Mouse (Mus musculus): ENCODE measurements around the gene Mmp24.

The Mmp24 gene

GRCm38 (mm10) chr2:155794674-155795445 lies 19.7 kb downstream of the Mmp24 start:
- CTCF ChIA-PET = interaction anchor here in 1 of 4 experiments (0.6 to 1.0 kb wide), 2 partner anchors 277 to 653 kb away, joined by 3 read pairs; partner anchors contain the start of genes Acss2 and Ggt7
- POLR2A ChIA-PET = interaction anchor here in 1 of 4 experiments (1.5 kb wide), 1 partner anchor 13 kb away, joined by 3 read pairs; no protein-coding TSS in a partner anchor

GRCm38 (mm10) chr2:155798613-155799012 lies 23.5 kb downstream of the Mmp24 start:
- POLR2A ChIA-PET = interaction anchor here in 3 of 4 experiments (0.6 to 0.9 kb wide), 3 partner anchors 27 to 508 kb away, joined by 3 to 7 read pairs (median 3); no protein-coding TSS in a partner anchor
- CTCF ChIA-PET = no interaction called here

- CTCF ChIA-PET = interaction anchor here (0.5 to 1.3 kb wide), 26 partner anchors 9 to 383 kb away, joined by 3 to 9 read pairs (median 3); partner anchors contain the start of genes Nfs1 (in 1 of the 4), Romo1 (in 1 of the 4) and Spag4 (in 1 of the 4)
- POLR2A ChIA-PET = interaction anchor here in 1 of 4 experiments (1.0 kb wide), 1 partner anchor 50 kb away, joined by 3 read pairs; no protein-coding TSS in a partner anchor
These were observed 27.6 kb downstream of the Mmp24 start for GRCm38 (mm10) chr2:155802761-155803160.

GRCm38 (mm10) chr2:155804053-155804452 lies 28.9 kb downstream of the Mmp24 start:
- CTCF ChIA-PET = interaction anchor here in 1 of 4 experiments (1.5 kb wide), 1 partner anchor 23 kb away, joined by 4 read pairs; no protein-coding TSS in a partner anchor
- POLR2A ChIA-PET = interaction anchor here in 1 of 4 experiments (0.9 kb wide), 1 partner anchor 155 kb away, joined by 3 read pairs; no protein-coding TSS in a partner anchor

GRCm38 (mm10) chr2:155805231-155805924 lies 30.2 kb downstream of the Mmp24 start:
- ChIA-PET POLR2A (interaction anchor here in 1 of 4 experiments (0.9 to 1.4 kb wide), 3 partner anchors 14 to 156 kb away, joined by 3 to 4 read pairs (median 3); partner anchors contain the start of genes BC029722 and Eif6), CTCF (no interaction called here)

GRCm38 (mm10) chr2:155805925-155806255 lies 30.7 kb downstream of the Mmp24 start:
- CTCF ChIA-PET = no interaction called here
- POLR2A ChIA-PET = interaction anchor here in 1 of 4 experiments (1.0 to 1.4 kb wide), 2 partner anchors 13 to 21 kb away, joined by 3 to 4 read pairs; partner anchors contain the start of genes BC029722 and Eif6

- ChIA-PET CTCF (no interaction called here), POLR2A (interaction anchor here in 2 of 4 experiments (0.7 to 1.0 kb wide), 2 partner anchors 20 to 151 kb away, joined by 3 read pairs; partner anchors contain the start of gene Eif6 (in 1 of the 2))
These were observed 31.4 kb downstream of the Mmp24 start for GRCm38 (mm10) chr2:155806548-155806947.

- POLR2A ChIA-PET = interaction anchor here in 3 of 4 experiments (0.6 to 2.3 kb wide), 3 partner anchors 11 to 356 kb away, joined by 3 to 6 read pairs (median 4); partner anchors contain the start of gene BC029722 (in 1 of the 3)
These were observed 32.3 kb downstream of the Mmp24 start for GRCm38 (mm10) chr2:155807408-155807807.

GRCm38 (mm10) chr2:155809620-155810019 lies 34.5 kb downstream of the Mmp24 start:
- ChIA-PET CTCF (interaction anchor here (0.9 to 1.7 kb wide), 5 partner anchors 39 to 182 kb away, joined by 3 to 4 read pairs (median 4); no protein-coding TSS in a partner anchor), POLR2A (interaction anchor here in 3 of 4 experiments (0.7 to 3.3 kb wide), 9 partner anchors 9 to 302 kb away, joined by 3 to 16 read pairs (median 4); partner anchors contain the start of genes BC029722 (in 2 of the 3), Cep250 (in 1 of the 3), Cpne1 (in 1 of the 3) and Eif6 (in 1 of the 3))

More at GRCm38 (mm10) chr2:155807408-155807807, 32.3 kb downstream of the Mmp24 start:
- CTCF ChIA-PET = interaction anchor here in 2 of 4 experiments (1.1 to 1.2 kb wide), 2 partner anchors 13 to 139 kb away, joined by 3 to 4 read pairs; no protein-coding TSS in a partner anchor

- POLR2A ChIA-PET = interaction anchor here in 1 of 4 experiments (1.2 to 3.3 kb wide), 2 partner anchors 8 to 19 kb away, joined by 3 to 16 read pairs; partner anchors contain the start of gene BC029722
- CTCF ChIA-PET = interaction anchor here in 3 of 4 experiments (0.6 to 1.6 kb wide), 7 partner anchors 9 to 323 kb away, joined by 3 to 5 read pairs (median 4); no protein-coding TSS in a partner anchor
These were observed 36.8 kb downstream of the Mmp24 start for GRCm38 (mm10) chr2:155811821-155812396.

GRCm38 (mm10) chr2:155812637-155813036 lies 37.5 kb downstream of the Mmp24 start:
- ChIA-PET POLR2A (interaction anchor here in 1 of 4 experiments (0.9 to 1.8 kb wide), 3 partner anchors 11 to 263 kb away, joined by 3 to 4 read pairs (median 4); no protein-coding TSS in a partner anchor), CTCF (interaction anchor here in 3 of 4 experiments (0.6 to 1.6 kb wide), 6 partner anchors 10 to 324 kb away, joined by 3 to 5 read pairs (median 4); no protein-coding TSS in a partner anchor)

GRCm38 (mm10) chr2:155814829-155815228 lies 39.7 kb downstream of the Mmp24 start:
- POLR2A ChIA-PET = interaction anchor here in 1 of 4 experiments (1.1 to 2.8 kb wide), 2 partner anchors 12 to 23 kb away, joined by 3 to 12 read pairs; partner anchors contain the start of gene Eif6
- CTCF ChIA-PET = interaction anchor here in 1 of 4 experiments (0.9 kb wide), 1 partner anchor 12 kb away, joined by 3 read pairs; no protein-coding TSS in a partner anchor

GRCm38 (mm10) chr2:155816179-155816578 lies 41.0 kb downstream of the Mmp24 start:
- CTCF ChIA-PET = interaction anchor here in 1 of 4 experiments (0.6 to 0.9 kb wide), 2 partner anchors 13 to 54 kb away, joined by 3 to 6 read pairs; no protein-coding TSS in a partner anchor
- POLR2A ChIA-PET = interaction anchor here in 2 of 4 experiments (0.8 to 2.8 kb wide), 4 partner anchors 10 to 141 kb away, joined by 3 to 12 read pairs (median 4); partner anchors contain the start of genes Eif6 (in 2 of the 2) and Cep250 (in 1 of the 2)

- POLR2A ChIA-PET = interaction anchor here in 3 of 4 experiments (0.7 to 1.8 kb wide), 8 partner anchors 8 to 42 kb away, joined by 3 to 6 read pairs (median 4); partner anchors contain the start of gene Eif6 (in 2 of the 3)
- CTCF ChIA-PET = no interaction called here
These were observed 42.4 kb downstream of the Mmp24 start for GRCm38 (mm10) chr2:155817301-155818245.

GRCm38 (mm10) chr2:155818596-155819391 lies 43.7 kb downstream of the Mmp24 start:
- POLR2A ChIA-PET = interaction anchor here in 3 of 4 experiments (0.7 to 4.2 kb wide), 35 partner anchors 7 to 461 kb away, joined by 3 to 16 read pairs (median 4); partner anchors contain the start of genes Acss2 (in 1 of the 3), Cep250 (in 1 of the 3), Cpne1 (in 1 of the 3) and Eif6 (in 1 of the 3)
- CTCF ChIA-PET = interaction anchor here (0.5 to 1.4 kb wide), 13 partner anchors 9 to 1232 kb away, joined by 3 to 8 read pairs (median 3); partner anchors contain the start of genes Acss2 (in 2 of the 4), Ggt7 (in 2 of the 4), 6430550D23Rik (in 1 of the 4) and Ergic3 (in 1 of the 4)

All from embryonic stem cell, embryonic (primary cell).